Mouse (Mus musculus): ENCODE data around the gene Gmppa. TPM values are rescaled to one million over a fixed set of nuclear protein-coding genes. Genes with fewer than 3 reads are reported as not detected.

Gmppa gene
- total RNA-seq (2021) = 10 to 100 TPM; 71.3 to 82.4 TPM
- long read RNA-seq, experiment 1, transcript Gmppa-201 (13 exons, 1,539 nt) = major isoform, 13 of 42 reads
- long read RNA-seq, experiment 1, partial matches to known transcripts = 11 of 42 reads
- long read RNA-seq, experiment 1, other reads (novel, unspliced or antisense) = 14 of 42 reads
- long read RNA-seq, experiment 2, transcript Gmppa-201 (13 exons, 1,539 nt) = major isoform, 17 of 71 reads
- long read RNA-seq, experiment 2, transcript Gmppa-202 (14 exons, 1,692 nt) = minor isoform, 8 of 71 reads
- long read RNA-seq, experiment 2, partial matches to known transcripts = 22 of 71 reads
- long read RNA-seq, experiment 2, other reads (novel, unspliced or antisense) = 22 of 71 reads

GRCm38 (mm10) chr1:75435475-75436328, at the start of gene Gmppa:
Gmppa (plus strand) TSS chr1:75435930.
- DNase-seq (ENCODE audit: low spot score in 2 of 2) = peak in 1 of 2 experiments; percentile 48

GRCm38 (mm10) chr1:75386149-75386548, 49.6 kb upstream of the Gmppa start:
- DNase-seq (ENCODE audit: low spot score in 2 of 2) = no peak

GRCm38 (mm10) chr1:75387469-75387928, 48.2 kb upstream of the Gmppa start:
- no peak for DNase-seq (ENCODE audit: low spot score in 2 of 2)

- DNase-seq (ENCODE audit: low spot score in 2 of 2) = no peak
Observed at GRCm38 (mm10) chr1:75387929-75388897, 47.5 kb upstream of the Gmppa start.

- no peak for DNase-seq (ENCODE audit: low spot score in 2 of 2)
Observed at GRCm38 (mm10) chr1:75388898-75389515, 46.7 kb upstream of the Gmppa start.

GRCm38 (mm10) chr1:75393139-75393538, 42.6 kb upstream of the Gmppa start:
- DNase-seq (ENCODE audit: low spot score in 2 of 2) = no peak

GRCm38 (mm10) chr1:75393846-75394245, 41.9 kb upstream of the Gmppa start:
- no peak for DNase-seq (ENCODE audit: low spot score in 2 of 2)

- DNase-seq (ENCODE audit: low spot score in 2 of 2) = peak in 1 of 2 experiments; percentile 63
Observed at GRCm38 (mm10) chr1:75398761-75399402, 36.8 kb upstream of the Gmppa start.

GRCm38 (mm10) chr1:75399755-75400492, 35.8 kb upstream of the Gmppa start:
- DNase-seq (ENCODE audit: low spot score in 2 of 2) = peak in 1 of 2 experiments; percentile 53

GRCm38 (mm10) chr1:75400493-75401115, 35.1 kb upstream of the Gmppa start:
- no peak for DNase-seq (ENCODE audit: low spot score in 2 of 2)

- no peak for DNase-seq (ENCODE audit: low spot score in 2 of 2)
Observed at GRCm38 (mm10) chr1:75405547-75405946, 30.2 kb upstream of the Gmppa start.

- no peak for DNase-seq (ENCODE audit: low spot score in 2 of 2)
Observed at GRCm38 (mm10) chr1:75406173-75406572, 29.6 kb upstream of the Gmppa start.

- DNase-seq (ENCODE audit: low spot score in 2 of 2) = no peak
Observed at GRCm38 (mm10) chr1:75407056-75407455, 28.7 kb upstream of the Gmppa start.

GRCm38 (mm10) chr1:75408210-75408609, 27.5 kb upstream of the Gmppa start:
- no peak for DNase-seq (ENCODE audit: low spot score in 2 of 2)

- no peak for DNase-seq (ENCODE audit: low spot score in 2 of 2)
Observed at GRCm38 (mm10) chr1:75409950-75410349, 25.8 kb upstream of the Gmppa start.

- DNase-seq (ENCODE audit: low spot score in 2 of 2) = no peak
Observed at GRCm38 (mm10) chr1:75412196-75412595, 23.5 kb upstream of the Gmppa start.

- no peak for DNase-seq (ENCODE audit: low spot score in 2 of 2)
Observed at GRCm38 (mm10) chr1:75413749-75414148, 22.0 kb upstream of the Gmppa start.

GRCm38 (mm10) chr1:75421794-75422193, 13.9 kb upstream of the Gmppa start:
- no peak for DNase-seq (ENCODE audit: low spot score in 2 of 2)
